Mouse (Mus musculus) liver, postnatal 0 days (tissue): ENCODE measurements around the gene Zfp846.

Source experiments
- CTCF ChIP-seq: sonication (generic); IDR thresholded peaks from 2 replicates; pipeline ENCODE4 v1.5.1; 2016; ENCODE audit warnings: antibody characterized with exemption, low read depth
- EP300 ChIP-seq: IDR thresholded peaks from 2 replicates; pipeline ENCODE4 v1.6.1; 2016; ENCODE audit warnings: antibody characterized with exemption, low read depth, mild to moderate bottlenecking

DNA sequence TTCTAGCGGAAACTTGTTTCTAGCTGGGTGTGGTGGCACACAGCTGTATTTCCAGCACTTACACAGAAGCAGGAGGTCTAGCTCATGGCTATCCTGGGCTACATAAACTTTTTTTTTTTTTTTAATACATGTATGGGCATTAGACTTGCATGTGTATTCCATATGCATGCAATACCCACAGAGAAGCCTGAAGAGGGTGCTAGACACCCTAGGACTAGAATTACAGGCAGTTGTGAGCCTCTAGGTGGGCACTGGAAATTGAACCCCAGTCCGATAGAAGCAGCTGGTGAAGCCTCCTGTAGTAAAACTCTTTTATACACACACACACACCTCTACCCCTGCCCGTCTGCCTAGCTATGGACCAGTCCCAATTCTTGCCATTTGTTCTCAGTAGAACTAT lies 72.8 kb downstream of the Zfp846 start:
- peak; percentile 18; the same call in 1 of the 2 replicates for TF ChIP-seq CTCF
- no peak for TF ChIP-seq EP300
